24 mouse cellular contexts compared by ENCODE assay signal in the genomic region with DNA sequence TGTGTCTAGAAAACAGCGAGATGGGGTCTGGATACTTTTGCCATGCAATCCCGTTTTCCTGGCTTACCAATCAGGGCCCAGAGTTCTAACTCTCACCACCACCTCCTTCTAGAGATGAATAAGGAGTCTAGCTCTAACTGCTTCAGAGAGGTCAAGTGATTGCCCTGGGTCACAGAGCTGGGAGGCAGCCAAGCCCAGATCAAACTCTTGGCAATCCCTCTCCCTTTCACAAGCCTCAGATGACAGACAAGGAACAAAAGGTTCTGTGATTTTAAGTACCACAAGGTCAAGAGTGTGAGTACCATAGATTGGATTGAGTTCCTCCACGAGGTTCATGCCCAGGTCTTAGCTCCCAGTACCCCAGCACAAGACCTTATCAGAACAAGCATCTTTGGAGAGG.
"Had no signal": no experiment of that assay in that cellular context is flagged by ENCODE, and none has a peak within 500 bp of the region (broad histone marks: within the 10 kb centered on the region; RNA-seq: fewer than 3 reads in every experiment).

No protein-coding gene starts in this region.

- ATAC-seq: hindbrain, embryonic 16.5 days; inflammation-experienced regulatory T-cells, adult 6 months; intestine, embryonic 15.5 days; intestine, postnatal 0 days had no signal

- H3K27me3 ChIP-seq: intestine, embryonic 15.5 days had no signal

- H3K9ac ChIP-seq: heart, embryonic 12.5 days; hindbrain, embryonic 12.5 days; hindbrain, embryonic 14.5 days; intestine, embryonic 15.5 days; limb, embryonic 13.5 days; limb, embryonic 15.5 days had no signal

- DNase-seq: gastrocnemius, postnatal 14 days; heart, adult 18-20 months; heart, postnatal 10 days; heart, postnatal 4 days; kidney, adult 18-20 months; kidney, adult 8-10 months; kidney, postnatal 14 days; kidney, postnatal 36 days; layer of hippocampus, adult 9-11 months; layer of hippocampus, postnatal 36 days; left cerebral cortex, postnatal 4 days had no signal

- H3K36me3 ChIP-seq: heart, embryonic 10.5 days; heart, embryonic 12.5 days; hindbrain, embryonic 10.5 days; hindbrain, embryonic 12.5 days; intestine, embryonic 15.5 days; limb, embryonic 13.5 days; limb, embryonic 15.5 days had no signal

- H3K4me2 ChIP-seq: heart, embryonic 12.5 days; hindbrain, embryonic 12.5 days; hindbrain, embryonic 14.5 days; intestine, embryonic 15.5 days; limb, embryonic 13.5 days; limb, embryonic 15.5 days; liver, embryonic 11.5 days had no signal

- H3K27ac ChIP-seq: heart, embryonic 10.5 days; hindbrain, embryonic 10.5 days; hindbrain, embryonic 12.5 days; hindbrain, embryonic 14.5 days; intestine, embryonic 15.5 days; kidney, postnatal 0 days; limb, embryonic 13.5 days; limb, embryonic 15.5 days had no signal

- H3K4me3 ChIP-seq: heart, embryonic 10.5 days; heart, embryonic 12.5 days; hindbrain, embryonic 10.5 days; hindbrain, embryonic 12.5 days; intestine, embryonic 15.5 days; limb, embryonic 13.5 days; limb, embryonic 15.5 days had no signal

- H3K9me3 ChIP-seq: heart, embryonic 10.5 days; heart, embryonic 12.5 days; hindbrain, embryonic 10.5 days; hindbrain, embryonic 12.5 days; intestine, embryonic 15.5 days; limb, embryonic 13.5 days; limb, embryonic 15.5 days had no signal
